Mouse (Mus musculus): ENCODE measurements around the gene Pcare.

The Pcare gene

DNA sequence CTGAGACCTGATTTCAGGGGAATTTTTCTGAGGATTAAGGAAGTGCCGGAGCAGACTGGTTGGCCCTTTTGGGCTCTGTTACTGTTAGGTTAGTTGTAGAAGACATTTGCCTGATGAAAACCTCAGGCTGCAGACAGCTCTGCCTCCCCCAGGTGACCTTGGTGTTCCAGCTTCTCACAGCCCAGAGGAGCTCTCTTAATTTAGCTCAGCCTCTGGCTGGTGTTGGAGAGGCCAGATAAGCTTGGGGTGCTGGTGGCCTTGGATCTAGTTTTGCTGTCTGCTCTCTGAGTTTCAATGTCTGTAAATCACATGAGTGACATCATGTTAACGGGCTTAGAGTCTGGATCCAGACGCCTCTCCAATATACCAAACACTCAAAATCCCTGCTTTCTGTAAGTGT, 31.7 kb downstream of the Pcare start:
- no peak for DNase-seq

DNA sequence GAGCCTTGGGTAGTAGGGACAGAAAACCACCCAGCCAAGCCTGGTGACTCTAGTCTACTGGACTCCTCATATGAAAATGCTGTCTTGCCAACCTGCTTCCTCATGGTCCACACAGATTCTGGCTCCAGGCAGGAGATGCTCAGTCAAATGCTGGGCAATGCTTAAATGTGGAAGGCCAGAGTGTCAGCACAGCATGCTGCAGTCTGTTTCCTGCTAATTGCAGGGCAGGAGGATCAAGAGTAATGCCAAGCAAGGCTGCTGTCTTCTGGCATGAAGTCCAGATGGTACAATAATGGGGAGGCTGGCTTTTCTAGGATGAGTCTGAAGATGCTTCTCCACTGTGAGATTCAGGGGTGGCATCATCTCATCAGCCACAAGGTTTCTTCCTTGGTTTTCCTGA, 32.3 kb downstream of the Pcare start:
- no peak for DNase-seq

DNA sequence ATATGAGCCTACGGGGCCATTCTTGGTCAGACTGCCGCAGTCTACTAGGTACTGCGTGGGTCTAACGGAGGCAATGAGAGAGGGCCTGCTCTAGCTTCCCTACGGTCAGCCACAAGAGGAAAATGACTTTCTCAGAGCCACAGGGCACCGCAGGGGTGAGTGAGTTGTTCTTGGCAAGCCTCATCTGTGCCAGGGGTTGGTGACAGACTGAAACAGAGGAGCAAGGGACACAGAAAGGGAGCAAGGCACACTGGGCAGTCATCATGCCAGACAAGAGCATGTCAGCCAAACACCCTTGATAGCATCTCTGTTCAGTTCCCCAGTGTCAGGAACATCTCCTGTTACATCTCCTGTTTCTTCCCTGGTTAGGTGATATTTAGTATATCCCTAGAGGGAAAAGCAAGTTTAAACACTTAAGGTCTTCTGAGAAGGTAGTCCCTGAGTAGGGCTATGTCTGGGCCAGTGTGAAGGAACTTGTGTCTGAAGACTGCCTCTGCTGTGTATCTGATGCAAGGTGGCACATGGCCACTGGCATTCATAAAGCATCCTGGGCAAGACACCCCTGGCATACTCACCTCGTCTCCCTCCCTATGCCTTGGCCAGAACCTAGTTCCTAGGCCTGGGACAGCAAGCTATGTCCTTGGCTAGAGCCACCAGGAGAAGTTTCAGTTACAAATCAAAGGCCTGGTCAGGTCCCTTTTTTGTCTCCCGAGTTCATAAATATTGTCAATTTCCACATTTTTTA, 34.6 kb downstream of the Pcare start:
- DNase-seq = no peak

DNA sequence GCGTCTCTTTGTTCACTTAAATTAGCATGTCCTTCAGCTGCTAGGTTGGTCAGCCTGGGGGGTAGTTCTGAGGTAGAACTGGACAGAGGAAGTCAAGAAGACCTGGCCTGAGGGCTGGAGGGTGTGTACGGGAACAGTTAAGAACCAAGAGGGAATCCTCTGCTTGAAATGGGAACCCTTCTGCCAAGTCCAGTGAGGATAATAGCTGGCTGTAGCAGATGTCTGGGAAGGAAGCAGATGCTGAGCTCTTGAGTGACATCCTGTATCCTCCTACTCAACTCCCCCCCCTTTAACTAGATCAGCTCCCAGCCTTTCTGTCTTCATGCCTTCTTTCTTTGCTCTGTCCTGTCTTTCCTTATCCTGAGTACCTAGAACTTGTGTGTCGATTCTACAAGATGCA, 37.7 kb downstream of the Pcare start:
- DNase-seq = no peak

DNA sequence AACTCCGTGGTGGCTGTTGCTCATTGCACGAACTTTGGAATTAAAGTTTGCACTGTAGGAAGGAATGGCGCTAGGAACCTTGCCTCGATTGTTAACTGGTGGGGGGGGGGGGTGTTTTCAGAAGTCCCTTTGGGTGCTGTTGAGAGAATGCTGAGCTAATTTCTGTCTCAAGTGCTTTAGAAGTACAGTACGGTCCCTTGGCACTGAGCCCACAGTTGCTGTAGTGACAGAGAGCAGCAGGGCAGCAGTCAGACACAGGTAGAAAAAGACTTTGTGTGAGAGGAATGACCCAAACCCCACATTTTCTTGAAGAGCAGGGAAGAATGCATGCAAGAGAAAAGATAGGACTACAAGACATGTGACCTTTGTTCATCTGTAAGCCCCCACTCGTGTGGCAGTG, 40.4 kb downstream of the Pcare start:
- DNase-seq = peak; percentile 59 to 70

DNA sequence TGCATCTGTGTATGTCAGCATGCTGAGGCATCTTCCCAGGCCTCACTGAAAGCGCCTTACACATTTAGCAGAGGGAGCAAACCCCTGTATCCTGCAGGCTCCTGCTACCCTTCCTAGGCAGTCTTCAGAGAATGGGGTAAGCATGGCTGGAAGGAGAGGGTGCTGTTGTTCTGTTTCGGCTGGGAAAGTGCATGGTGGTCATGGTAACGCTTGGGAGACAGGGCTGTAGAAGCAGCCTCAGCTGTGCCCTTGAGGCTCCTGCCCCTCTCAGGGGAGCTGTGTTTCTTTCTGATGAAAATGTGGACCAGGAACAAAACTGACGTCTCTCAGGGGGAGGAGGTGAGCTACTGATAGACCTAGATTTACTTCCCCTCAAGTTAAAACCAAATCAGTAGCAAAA, 45.0 kb downstream of the Pcare start:
- DNase-seq = no peak

DNA sequence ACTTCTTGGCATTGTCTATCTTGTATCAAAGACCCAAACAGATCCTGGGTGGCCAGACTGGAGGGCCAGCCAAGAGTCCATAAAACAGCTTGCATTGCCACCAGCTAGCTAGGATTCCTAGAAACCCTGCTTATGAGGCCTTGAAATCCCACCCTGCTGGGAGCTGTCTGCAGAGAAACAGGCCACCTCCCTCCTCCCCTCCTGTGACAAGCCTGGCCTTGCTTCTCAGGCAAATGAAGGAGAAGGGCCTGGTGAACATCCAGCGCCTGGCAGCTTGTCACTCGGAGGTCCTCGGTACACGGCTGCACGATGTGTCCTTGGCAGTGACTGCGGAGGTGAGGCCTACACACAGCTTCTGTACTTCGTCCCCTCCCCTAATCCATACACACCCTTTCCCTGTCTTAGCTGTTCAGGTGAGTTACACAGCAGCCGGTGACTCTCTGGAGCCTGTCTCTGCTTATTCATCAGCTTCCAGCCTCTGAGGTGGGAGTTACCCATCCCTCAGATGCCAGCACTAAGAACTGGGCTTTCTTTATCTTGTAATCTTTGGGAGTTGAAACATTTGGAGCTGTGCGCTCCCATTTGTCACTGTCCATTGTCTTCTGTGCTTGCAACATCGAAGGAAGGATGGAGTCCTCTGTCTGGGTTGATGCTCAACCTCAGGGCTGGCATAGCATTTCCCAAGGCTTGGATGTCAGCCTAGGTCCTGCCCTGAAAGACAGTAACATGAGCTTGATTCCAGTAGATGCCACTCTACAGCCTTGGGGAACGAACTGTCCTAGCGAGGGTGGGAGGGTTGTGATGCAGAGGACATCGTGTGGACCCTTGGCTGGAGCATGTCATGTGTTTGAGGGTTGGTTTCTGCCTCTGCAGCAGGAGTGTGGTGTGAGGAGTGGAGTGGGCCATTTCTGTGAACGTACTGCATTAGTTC, 46.9 kb downstream of the Pcare start:
- no peak for DNase-seq

DNA sequence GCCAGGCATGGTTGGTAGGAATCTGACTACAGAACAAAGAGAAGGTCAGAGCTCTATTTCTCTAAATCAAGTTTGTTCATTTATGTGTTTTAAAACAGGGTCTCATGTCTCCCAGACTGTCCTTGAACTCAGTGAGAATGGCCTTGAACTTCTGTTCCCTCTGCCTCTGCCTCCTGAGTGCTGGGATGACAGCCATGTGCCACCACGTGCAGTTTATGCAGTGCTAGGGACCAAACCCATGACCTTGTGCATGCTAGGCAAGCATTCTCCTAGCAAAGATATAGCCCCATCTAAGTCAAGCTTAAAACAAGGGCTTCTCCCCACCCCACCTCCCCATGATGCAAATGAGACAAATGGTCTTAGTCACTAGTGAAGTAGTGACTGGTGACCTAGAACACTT, 47.6 kb downstream of the Pcare start:
- no peak for DNase-seq

DNA sequence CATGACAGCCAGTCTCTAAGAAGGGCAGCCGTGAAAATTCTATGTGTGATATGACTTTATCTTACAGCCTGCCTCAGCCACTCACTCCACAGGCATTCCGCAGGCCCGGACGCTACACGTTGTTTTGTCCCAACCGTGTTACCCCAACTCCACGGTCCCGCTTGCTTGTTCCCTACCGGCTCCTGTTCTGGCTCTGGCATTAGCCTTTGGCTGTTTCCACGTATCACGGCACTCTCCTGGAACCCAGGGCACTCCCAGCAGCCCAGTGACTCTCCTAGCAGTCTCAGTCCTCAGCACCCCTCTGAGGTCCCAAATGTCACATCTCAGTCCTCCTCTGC, 54.1 kb downstream of the Pcare start:
- DNase-seq = no peak

DNA sequence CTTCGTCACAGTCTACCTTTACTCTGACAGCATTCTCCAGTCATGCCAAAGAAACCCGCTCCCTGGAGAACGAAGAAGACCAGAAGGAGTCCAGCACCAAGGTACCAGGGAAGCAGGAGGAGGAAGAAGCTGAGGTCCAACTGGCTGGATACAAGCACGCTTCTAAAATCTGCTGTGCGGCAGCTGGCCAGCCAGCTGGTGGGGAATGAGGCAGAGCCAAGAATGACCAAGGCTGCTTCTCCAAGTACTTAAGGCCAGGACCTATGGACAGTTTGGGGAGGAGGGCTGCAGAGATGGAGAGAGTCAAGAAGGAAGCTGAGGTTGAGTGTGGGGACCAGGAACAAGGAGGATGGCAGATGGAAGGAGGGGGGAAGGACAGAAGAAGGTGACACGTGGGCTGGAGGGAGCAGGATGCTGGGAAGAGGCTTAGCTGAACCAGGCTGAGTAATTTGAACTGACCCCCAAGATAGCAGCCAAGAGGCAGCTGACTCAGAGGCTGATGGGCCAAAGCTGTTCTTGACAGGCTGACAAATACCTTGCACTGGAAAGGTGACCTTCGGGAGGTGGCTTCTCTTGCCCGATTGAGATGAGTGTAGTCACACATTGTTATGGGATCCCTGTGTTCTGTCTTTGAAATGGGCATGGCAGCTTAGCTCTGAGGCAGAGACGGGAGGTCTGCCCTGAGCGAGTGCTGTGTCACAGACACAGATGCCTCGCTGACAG, 54.6 kb downstream of the Pcare start:
- DNase-seq = no peak

DNA sequence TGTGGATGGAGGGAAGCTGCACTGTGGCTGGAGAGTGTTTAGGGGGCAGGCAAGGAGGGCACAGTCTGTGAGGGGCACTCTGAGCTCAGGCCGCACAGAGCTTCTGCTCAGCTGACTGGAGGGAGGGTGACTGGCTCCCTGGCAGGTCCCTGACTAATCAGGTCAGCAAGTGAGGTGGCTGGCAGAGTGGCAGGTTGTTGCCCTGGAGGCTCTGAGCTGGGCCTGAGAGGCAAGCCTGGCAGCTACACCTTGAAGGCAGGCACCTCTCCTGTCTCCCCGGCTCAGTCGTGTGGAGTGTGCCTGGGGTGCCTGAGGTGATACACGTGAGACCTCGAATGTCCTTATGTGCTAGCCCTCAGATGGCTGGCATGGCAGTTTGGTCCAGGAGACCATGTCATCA, 56.3 kb downstream of the Pcare start:
- DNase-seq = no peak

DNA sequence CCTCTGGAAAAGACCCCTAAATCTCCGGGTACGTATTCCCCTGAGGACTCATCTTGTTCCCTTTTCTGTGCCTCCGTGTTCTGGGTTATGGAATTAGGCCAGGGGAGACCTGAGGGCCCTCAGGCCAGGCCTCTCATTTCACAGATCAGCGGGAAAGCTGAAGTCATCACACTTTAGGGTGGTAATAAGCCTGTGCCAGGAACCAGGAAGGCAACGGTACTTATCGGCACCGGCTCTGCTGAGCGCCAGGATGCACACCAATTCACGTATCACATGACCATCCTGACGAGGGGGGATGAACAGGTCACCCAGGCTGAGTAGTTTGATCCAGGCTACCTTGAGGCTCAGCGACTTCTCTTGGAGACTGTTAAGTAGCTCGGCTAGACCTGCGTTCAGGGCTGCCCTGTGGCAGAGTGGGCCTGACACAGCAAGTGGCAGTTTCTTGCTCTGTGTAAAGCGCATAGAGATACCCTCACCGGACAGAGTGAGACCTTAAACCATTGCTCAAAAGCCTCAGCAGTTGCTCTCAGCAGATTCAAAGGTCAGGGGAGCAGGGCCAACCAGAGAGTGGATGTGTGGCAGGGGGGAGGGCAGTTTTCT, 56.9 kb downstream of the Pcare start:
- DNase-seq = peak; percentile 11 to 34

DNA sequence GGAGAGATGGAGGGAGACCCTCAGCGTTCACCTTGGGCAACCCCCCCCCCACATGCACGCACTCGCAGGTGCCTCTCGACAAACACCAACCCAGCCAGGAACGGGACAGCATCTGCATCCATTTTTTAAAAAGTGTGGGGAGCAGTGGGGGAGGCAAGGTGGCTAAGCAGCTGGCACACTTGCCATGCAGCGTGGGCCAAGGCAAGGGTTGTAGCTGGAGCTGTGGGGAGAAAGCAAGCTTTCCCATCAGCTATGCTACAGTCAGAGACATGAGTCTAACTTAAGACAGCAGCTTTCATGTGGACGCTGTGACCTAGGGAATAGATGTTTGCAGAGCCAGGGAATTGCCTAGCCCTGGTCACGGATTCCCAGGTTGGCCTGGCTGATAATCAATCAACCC, 57.5 kb downstream of the Pcare start:
- DNase-seq = no peak

DNA sequence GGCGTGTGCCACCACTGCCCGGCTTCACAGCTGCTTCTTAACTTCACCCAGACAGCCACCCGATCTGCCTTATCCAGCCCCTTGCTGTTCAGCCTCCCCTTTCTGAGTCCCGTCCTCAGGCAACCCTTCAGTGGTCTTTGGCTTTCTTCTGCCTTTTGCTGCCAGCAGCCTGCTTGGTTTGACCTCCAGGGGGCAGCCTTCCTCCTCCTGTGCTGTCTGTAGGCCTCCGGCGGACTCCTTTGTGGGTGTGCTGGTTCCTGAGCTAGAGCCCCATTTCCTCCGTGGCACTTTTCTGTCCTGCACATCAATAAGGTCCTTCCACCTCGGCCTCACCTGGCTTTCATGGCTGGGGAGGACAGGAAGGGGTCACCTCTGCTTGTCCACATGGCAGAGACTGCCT, 58.9 kb downstream of the Pcare start:
- no peak for DNase-seq
